Mouse (Mus musculus) spleen, postnatal 10 days (tissue): Measurements from ENCODE around the gene Slc16a7.

ENCODE experiments used
- DNase-seq, 2 experiments: peaks; one replicate each; pipeline ENCODE4 v3.0.0; 2021 to 2022; ENCODE audit warnings: low spot score in 2 of 2

The Slc16a7 gene

DNA sequence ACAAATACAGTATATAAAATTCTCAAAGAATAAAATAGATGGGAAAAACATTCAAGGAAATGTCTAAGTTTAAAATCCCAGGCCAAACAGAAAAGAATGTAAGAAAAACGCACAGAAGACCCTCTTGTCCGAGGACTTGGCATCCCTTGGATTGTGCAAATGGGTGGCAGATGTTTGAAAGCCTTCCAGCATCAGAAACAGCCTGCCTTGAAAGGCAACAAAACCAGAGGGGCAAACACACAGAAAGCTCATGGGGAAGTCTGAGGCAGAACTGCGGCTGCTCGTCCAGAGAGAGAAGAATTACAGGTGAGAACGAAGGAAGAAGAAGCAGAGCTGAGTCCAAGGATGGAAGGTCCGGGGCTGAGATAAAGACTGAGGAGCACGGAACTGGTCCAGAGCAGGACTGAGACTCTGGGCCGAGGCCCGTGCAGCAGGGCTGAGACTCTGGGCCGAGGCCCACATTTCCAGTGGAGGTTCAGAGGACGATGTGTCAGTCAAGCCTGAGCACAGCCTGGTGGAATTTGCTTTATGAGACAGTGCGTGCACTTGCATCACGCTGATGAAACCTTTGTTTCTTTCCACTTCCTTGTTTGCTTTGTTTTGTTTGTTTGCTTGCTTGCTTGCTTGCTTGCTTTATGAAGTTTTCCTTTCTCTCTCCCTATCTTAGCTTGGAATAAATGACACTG, 65.0 kb downstream of the Slc16a7 start:
- no peak for DNase-seq

GRCm38 (mm10) chr10:125321446-125322428, 67.5 kb downstream of the Slc16a7 start:
- no peak for DNase-seq

DNA sequence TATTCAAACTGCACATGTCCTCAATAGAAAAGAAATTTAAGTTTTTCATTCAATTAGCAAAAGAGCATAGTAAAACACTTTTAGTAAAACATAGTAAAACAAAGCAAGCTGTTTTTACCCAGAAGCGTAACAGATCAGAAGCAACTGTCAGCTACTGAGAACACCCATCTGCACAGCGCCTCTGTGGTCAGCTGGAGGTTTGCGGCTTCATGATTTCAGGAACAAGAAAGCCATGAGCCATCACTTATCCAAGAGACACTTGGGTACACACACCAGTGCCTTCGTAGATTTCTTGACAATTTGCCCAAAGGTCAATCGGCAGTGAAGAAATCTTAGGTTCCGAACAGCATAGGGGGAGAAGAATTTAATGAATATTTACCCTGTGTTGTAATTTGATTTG, 71.9 kb downstream of the Slc16a7 start:
- peak in 1 of 2 experiments; percentile 30 for DNase-seq

- DNase-seq: no peak
These were observed 78.4 kb downstream of the Slc16a7 start for GRCm38 (mm10) chr10:125310855-125311254.

- DNase-seq: no peak
These were observed 91.2 kb downstream of the Slc16a7 start for GRCm38 (mm10) chr10:125298036-125298435.

- no peak for DNase-seq
These were observed 98.9 kb downstream of the Slc16a7 start for GRCm38 (mm10) chr10:125290320-125290719.

GRCm38 (mm10) chr10:125288560-125288959, 100.7 kb downstream of the Slc16a7 start:
- no peak for DNase-seq

DNA sequence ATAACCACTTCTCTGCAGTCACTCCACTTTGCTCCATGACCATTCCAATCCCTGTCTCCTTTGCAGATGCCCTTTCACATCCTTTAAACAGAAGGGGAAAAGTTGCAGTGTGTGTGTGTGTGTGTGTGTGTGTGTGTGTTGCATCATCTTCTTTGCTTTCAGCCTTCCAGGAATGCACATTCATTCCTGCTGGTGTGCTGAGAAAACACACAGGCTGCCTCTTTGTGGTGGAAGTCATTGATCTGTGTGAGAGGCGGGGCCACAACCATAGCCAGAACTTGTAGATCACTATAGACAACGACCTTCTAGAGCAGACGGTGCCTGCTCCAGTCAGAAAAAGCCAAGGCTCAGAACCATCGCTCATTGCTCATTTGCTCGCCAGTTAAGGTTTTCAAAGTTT, 103.9 kb downstream of the Slc16a7 start:
- no peak for DNase-seq

DNA sequence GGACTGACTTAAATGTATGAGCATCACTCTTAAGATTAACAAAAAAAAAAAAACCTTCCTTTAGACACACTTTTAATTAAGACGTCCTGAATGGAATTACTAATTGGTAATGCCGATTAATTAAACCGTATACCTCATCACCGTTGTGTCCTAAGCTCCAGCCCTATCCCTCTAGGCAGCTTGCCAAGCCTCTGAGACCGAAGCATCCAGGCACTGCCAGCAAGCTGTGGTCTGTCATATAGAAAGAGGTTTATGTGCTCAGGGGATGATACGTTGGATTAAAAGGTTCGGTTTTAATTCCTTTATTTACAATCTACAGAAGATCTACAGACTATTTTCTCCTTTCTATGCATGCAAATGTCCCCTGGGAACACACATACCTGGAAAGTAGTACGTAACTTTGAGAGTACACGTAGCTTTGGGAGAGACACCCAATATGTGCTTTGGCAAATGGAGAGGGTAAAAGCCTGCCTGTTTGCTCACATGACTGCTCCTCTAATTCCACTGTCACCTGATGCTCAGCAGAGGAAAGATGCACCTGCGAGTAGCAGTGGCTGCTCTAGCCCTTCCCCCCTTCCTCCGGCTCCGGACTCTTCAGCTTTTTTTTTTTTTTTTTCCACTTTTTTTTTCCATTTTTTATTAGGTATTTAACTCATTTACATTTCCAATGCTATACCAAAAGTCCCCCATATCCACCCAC, 114.0 kb downstream of the Slc16a7 start:
- no peak for DNase-seq

DNA sequence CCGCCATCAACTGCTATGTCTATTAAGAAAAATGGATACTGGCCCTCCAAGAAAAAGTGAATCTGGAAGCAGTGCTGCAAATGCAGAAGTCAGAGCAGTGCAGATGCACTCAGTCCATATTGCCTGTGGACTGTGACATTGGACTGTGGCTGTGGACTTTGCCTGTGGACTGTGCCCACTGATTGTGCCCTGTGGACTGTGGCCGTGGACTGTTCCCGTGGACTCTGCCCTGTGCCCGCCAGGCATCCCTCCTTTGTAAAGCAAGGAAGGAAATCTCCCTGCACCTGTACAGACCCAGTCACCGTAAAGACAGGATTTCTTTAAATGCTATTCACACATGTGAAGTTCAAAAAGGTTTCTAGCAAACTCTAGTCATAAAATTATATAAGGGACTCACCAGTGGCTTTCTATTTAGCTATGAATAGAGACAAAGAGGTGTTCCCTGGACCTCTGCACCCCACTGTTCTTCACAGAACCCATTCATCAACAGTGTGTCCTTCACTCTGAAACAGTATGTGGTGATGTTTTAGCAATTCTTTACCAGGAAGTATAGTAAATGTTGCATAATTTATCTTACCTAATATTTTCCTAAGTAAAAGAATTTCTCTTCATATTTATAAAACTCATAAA, 114.6 kb downstream of the Slc16a7 start:
- no peak for DNase-seq

DNA sequence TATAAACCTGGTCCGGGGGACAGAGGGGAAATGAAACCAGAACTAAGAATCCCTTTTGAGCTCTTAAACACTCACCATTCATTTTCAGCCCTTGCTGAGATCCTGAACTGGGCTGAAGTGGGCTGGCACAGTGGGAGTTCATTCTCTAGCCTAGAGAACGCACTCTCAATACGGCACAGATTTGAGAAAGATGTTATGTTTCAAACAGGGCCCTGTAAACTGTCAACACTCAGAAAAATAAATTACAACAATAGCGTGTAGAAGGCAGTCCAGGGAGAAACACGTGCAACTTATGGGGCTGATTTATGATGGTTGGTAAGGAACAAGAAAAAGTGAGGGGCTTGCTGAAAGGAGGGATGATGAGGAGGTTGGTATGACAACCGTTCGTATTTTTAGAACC, 115.5 kb downstream of the Slc16a7 start:
- no peak for DNase-seq

GRCm38 (mm10) chr10:125271448-125271847, 117.8 kb downstream of the Slc16a7 start:
- DNase-seq: no peak

GRCm38 (mm10) chr10:125270266-125270665, 119.0 kb downstream of the Slc16a7 start:
- DNase-seq: no peak

GRCm38 (mm10) chr10:125266322-125266721, 122.9 kb downstream of the Slc16a7 start:
- DNase-seq: no peak

- no peak for DNase-seq
These were observed 123.4 kb downstream of the Slc16a7 start for GRCm38 (mm10) chr10:125265901-125266300.

DNA sequence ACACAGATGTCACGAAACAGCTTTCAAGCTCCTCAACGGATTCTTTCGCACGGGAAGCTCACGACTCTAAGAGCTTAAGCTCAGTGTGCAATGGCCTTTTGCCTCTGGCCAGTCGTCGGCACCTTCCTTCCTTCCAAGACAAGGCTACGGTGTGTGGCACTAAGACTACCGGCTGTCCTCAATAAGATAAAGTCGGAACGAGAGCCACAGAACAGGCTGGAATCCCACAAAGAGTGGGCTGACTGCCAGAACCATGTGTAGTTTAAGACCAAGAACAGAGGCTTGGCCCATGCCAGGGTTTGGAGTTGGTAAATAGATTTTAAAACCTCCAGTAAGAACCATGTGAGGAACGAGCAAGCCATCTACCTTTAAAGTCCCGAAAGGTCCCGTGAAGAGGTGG, 123.8 kb downstream of the Slc16a7 start:
- DNase-seq: no peak

DNA sequence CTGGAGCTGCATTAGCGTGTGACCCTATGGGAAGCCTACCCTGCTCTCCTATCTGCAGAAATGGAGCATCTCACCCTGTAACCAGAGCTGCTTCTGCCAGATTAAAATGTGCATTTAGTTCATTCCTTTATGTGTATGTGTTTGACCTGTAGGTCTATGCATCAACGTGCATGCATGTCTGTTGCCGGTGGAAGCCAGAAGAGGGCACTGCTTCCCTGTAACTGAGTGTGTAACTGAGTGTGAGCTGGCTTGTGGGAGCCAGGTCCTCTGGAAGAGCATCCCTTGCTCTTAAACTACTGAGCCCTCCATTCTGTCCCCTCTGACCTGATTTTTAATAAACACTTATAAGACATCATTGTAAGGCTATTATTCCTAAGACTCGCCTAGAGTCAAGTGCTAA, 124.3 kb downstream of the Slc16a7 start:
- DNase-seq: peak in 1 of 2 experiments; percentile 40

DNA sequence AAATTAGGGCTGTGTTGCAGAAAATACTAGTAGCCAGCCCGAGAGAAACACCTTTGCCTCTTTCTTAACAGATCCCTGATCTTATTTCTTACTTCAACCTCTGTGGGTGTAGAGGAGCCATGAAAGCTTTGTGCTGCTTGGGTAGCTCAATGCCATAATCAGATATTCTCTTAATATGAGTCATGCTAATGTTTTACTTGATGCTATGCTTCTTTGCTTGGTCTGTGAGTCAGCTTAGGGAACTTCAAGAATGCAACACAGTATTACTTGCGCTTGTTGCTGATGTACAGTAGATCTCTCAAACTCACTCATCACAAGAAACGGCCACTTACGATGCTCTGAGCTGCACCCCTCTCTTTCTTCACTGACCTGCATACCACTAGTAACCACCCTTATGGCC, 133.4 kb downstream of the Slc16a7 start:
- no peak for DNase-seq

- no peak for DNase-seq
These were observed 174.7 kb downstream of the Slc16a7 start for GRCm38 (mm10) chr10:125214536-125214935.

- DNase-seq: no peak
These were observed 175.5 kb downstream of the Slc16a7 start for GRCm38 (mm10) chr10:125213805-125214204.

- DNase-seq: no peak
These were observed 201.7 kb downstream of the Slc16a7 start for GRCm38 (mm10) chr10:125187544-125187943.

DNA sequence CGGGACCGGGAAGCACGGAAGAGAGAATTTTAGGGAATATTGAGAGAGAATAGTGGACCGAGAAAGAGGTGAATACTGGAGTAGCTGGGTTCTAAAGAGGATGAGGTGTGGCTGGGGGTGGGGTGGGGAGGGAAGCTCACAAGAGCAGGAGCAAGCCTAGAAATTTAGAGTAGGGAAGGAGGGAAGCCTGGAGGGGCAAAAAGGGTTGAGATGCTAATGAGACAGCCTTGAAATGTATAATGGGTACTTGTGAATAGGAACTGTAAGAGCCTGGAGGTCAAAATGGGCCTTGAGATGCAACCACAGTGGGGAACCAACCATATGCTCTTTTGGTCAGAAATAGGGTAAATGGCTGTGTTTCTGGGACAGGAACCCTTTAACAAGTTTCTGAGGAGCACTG, 203.9 kb downstream of the Slc16a7 start:
- DNase-seq: no peak
